Mouse (Mus musculus) CH12.LX (cell line): Measurements from ENCODE around the gene Maats1. TPM values are rescaled to one million over a fixed set of nuclear protein-coding genes. Genes with fewer than 3 reads are reported as not detected.

Experiments used
- DNase-seq: peaks from one replicate; pipeline ENCODE4 v3.0.0-alpha.2; 2013; ENCODE audit errors: extremely low read depth
- H3K27ac ChIP-seq: 2 replicates; pipeline ENCODE4 v1.5.1; 2012; ENCODE audit warnings: low read depth, mild to moderate bottlenecking, control low read depth, moderate library complexity; ENCODE audit not compliant: insufficient read depth
- H3K27me3 ChIP-seq: replicated peaks from 2 replicates; pipeline ENCODE3; 2012; ENCODE audit warnings: inconsistent platforms
- H3K36me3 ChIP-seq, 2 experiments: replicated peaks in 1 of 2; 2 replicates each; pipeline versions ENCODE3 to v1.6.1; 2012; ENCODE audit warnings: inconsistent platforms in 1 of 2, low read length in 1 of 2, mild to moderate bottlenecking in 1 of 2, mixed read lengths in 1 of 2, moderate library complexity in 1 of 2; ENCODE audit not compliant: control insufficient read depth in 1 of 2, insufficient read depth in 1 of 2
- H3K4me1 ChIP-seq, 2 experiments: 2 replicates each; pipeline ENCODE4 v1.6.1; 2012; ENCODE audit warnings: inconsistent platforms in 1 of 2, moderate library complexity in 1 of 2; ENCODE audit not compliant: insufficient read depth in 2 of 2, control insufficient read depth in 1 of 2
- H3K4me2 ChIP-seq: 2 replicates; pipeline ENCODE4 v1.6.1; 2012; ENCODE audit warnings: low read depth, mild to moderate bottlenecking, control low read depth; ENCODE audit not compliant: poor library complexity, insufficient read depth, severe bottlenecking
- H3K4me3 ChIP-seq, 3 experiments: fragments of 150-350 bp in 1 of 3; sonication (generic) in 1 of 3; replicated peaks in 1 of 3; 2 replicates each; pipeline versions ENCODE3 to v1.5.1; 2011 to 2012; ENCODE audit warnings: low read depth in 2 of 3, low read length in 2 of 3, mild to moderate bottlenecking in 2 of 3, moderate library complexity in 2 of 3, control low read depth in 1 of 3, improper control_type of control experiment in 1 of 3, inconsistent platforms in 1 of 3, mixed read lengths in 1 of 3; ENCODE audit not compliant: poor library complexity in 1 of 3
- H3K79me2 ChIP-seq: replicated peaks from 2 replicates; pipeline ENCODE4 v1.6.1; 2012; ENCODE audit warnings: mild to moderate bottlenecking, moderate library complexity; ENCODE audit not compliant: control insufficient read depth, poor library complexity, insufficient read depth, severe bottlenecking; ENCODE audit errors: extremely low read depth
- H3K9ac ChIP-seq: 2 replicates; pipeline ENCODE4 v1.6.1; 2012; ENCODE audit warnings: low read depth, mild to moderate bottlenecking, control low read depth, moderate library complexity; ENCODE audit not compliant: insufficient read depth
- H3K9me3 ChIP-seq: replicated peaks from 2 replicates; pipeline ENCODE3; 2012; ENCODE audit warnings: low read length, inconsistent platforms, mixed read lengths
- BHLHE40 ChIP-seq: IDR thresholded peaks from 2 replicates; pipeline ENCODE4 v1.6.1; 2011; ENCODE audit warnings: mild to moderate bottlenecking, low read depth, low read length, improper control_type of control experiment
- CHD1 ChIP-seq: IDR thresholded peaks from 2 replicates; pipeline ENCODE4 v1.6.1; 2012; ENCODE audit warnings: low read depth, low read length, improper control_type of control experiment, inconsistent platforms
- CHD2 ChIP-seq: IDR thresholded peaks from 2 replicates; pipeline ENCODE4 v1.6.1; 2011; ENCODE audit warnings: low read length, improper control_type of control experiment
- CTCF ChIP-seq, 2 experiments: IDR thresholded peaks in 1 of 2; conservative IDR thresholded peaks in 1 of 2; 2 replicates each; pipeline ENCODE4 v1.5.1; 2011 to 2012; ENCODE audit warnings: low read depth in 2 of 2, low read length in 2 of 2, improper control_type of control experiment in 1 of 2, inconsistent platforms in 1 of 2, mild to moderate bottlenecking in 1 of 2, moderate library complexity in 1 of 2
- E2F4 ChIP-seq: IDR thresholded peaks from 2 replicates; pipeline ENCODE4 v1.6.1; 2011; ENCODE audit warnings: low read depth, low read length, improper control_type of control experiment; ENCODE audit not compliant: insufficient replicate concordance
- ELF1 ChIP-seq: IDR thresholded peaks from 2 replicates; pipeline ENCODE4 v1.6.1; 2014; ENCODE audit warnings: low read depth, mild to moderate bottlenecking, inconsistent platforms, low read length, improper control_type of control experiment
- EP300 ChIP-seq: IDR thresholded peaks from 2 replicates; pipeline ENCODE4 v1.6.1; 2011; ENCODE audit warnings: low read length, improper control_type of control experiment
- ETS1 ChIP-seq: conservative IDR thresholded peaks from 2 replicates; pipeline ENCODE4 v1.6.1; 2012; ENCODE audit warnings: low read depth, mild to moderate bottlenecking, inconsistent platforms, low read length, improper control_type of control experiment, moderate library complexity
- GABPA ChIP-seq: IDR thresholded peaks from 2 replicates; pipeline ENCODE4 v1.6.1; 2012; ENCODE audit warnings: low read depth, low read length, improper control_type of control experiment, inconsistent platforms; ENCODE audit not compliant: insufficient replicate concordance
- HCFC1 ChIP-seq: IDR thresholded peaks from 2 replicates; pipeline ENCODE4 v1.6.1; 2012; ENCODE audit warnings: low read depth, mild to moderate bottlenecking, inconsistent platforms, low read length, improper control_type of control experiment
- IRF4 ChIP-seq: IDR thresholded peaks from 2 replicates; pipeline ENCODE4 v1.6.1; 2014; ENCODE audit warnings: low read depth, mild to moderate bottlenecking, inconsistent platforms, low read length, improper control_type of control experiment
- JUND ChIP-seq: conservative IDR thresholded peaks from 2 replicates; pipeline ENCODE4 v1.6.1; 2011; ENCODE audit warnings: low read depth, low read length, improper control_type of control experiment
- KAT2A ChIP-seq: IDR thresholded peaks from 2 replicates; pipeline ENCODE4 v1.6.1; 2012; ENCODE audit warnings: low read length, improper control_type of control experiment, inconsistent platforms; ENCODE audit not compliant: insufficient replicate concordance
- MAFK ChIP-seq: IDR thresholded peaks from 2 replicates; pipeline ENCODE4 v1.6.1; 2011; ENCODE audit warnings: low read length, improper control_type of control experiment; ENCODE audit not compliant: insufficient replicate concordance
- MAX ChIP-seq: IDR thresholded peaks from 2 replicates; pipeline ENCODE4 v1.6.1; 2011; ENCODE audit warnings: low read length, improper control_type of control experiment
- MAZ ChIP-seq: IDR thresholded peaks from 2 replicates; pipeline ENCODE4 v1.6.1; 2012; ENCODE audit warnings: low read depth, mild to moderate bottlenecking, inconsistent platforms, low read length, improper control_type of control experiment, moderate library complexity
- MEF2A ChIP-seq: IDR thresholded peaks from 2 replicates; pipeline ENCODE4 v1.6.1; 2014; ENCODE audit warnings: low read depth, mild to moderate bottlenecking, inconsistent platforms, low read length, improper control_type of control experiment, borderline replicate concordance
- MXI1 ChIP-seq: IDR thresholded peaks from 2 replicates; pipeline ENCODE4 v1.6.1; 2011; ENCODE audit warnings: mild to moderate bottlenecking, low read depth, low read length, improper control_type of control experiment
- MYC ChIP-seq: IDR thresholded peaks from 2 replicates; pipeline ENCODE4 v1.6.1; 2011; ENCODE audit warnings: low read depth, mild to moderate bottlenecking, improper control_type of control experiment, low read length
- NELFE ChIP-seq: IDR thresholded peaks from 2 replicates; pipeline ENCODE4 v1.6.1; 2011; ENCODE audit warnings: low read depth, low read length, improper control_type of control experiment
- NRF1 ChIP-seq: IDR thresholded peaks from 2 replicates; pipeline ENCODE4 v1.6.1; 2014; ENCODE audit warnings: low read depth, mild to moderate bottlenecking, inconsistent platforms, low read length, improper control_type of control experiment, moderate library complexity
- POLR2A ChIP-seq: IDR thresholded peaks from 2 replicates; pipeline ENCODE4 v1.6.1; 2011; ENCODE audit warnings: low read depth, mild to moderate bottlenecking, improper control_type of control experiment, low read length
- POLR2AphosphoS2 ChIP-seq: IDR thresholded peaks from 2 replicates; pipeline ENCODE4 v1.6.1; 2011; ENCODE audit warnings: low read depth, low read length, improper control_type of control experiment
- RAD21 ChIP-seq: IDR thresholded peaks from 2 replicates; pipeline ENCODE4 v1.6.1; 2011; ENCODE audit warnings: low read depth, mild to moderate bottlenecking, low read length, improper control_type of control experiment, moderate library complexity
- RCOR1 ChIP-seq: conservative IDR thresholded peaks from 2 replicates; pipeline ENCODE4 v1.6.1; 2012; ENCODE audit warnings: low read depth, mild to moderate bottlenecking, inconsistent platforms, low read length, improper control_type of control experiment
- SIN3A ChIP-seq: IDR thresholded peaks from 2 replicates; pipeline ENCODE4 v1.6.1; 2012; ENCODE audit warnings: low read length, improper control_type of control experiment, inconsistent platforms
- SMC3 ChIP-seq: IDR thresholded peaks from 2 replicates; pipeline ENCODE4 v1.6.1; 2011; ENCODE audit warnings: low read depth, low read length, improper control_type of control experiment
- TBP ChIP-seq: conservative IDR thresholded peaks from 2 replicates; pipeline ENCODE4 v1.6.1; 2011; ENCODE audit warnings: low read depth, low read length, improper control_type of control experiment
- TCF12 ChIP-seq: IDR thresholded peaks from 2 replicates; pipeline ENCODE4 v1.6.1; 2014; ENCODE audit warnings: low read depth, mild to moderate bottlenecking, inconsistent platforms, low read length, improper control_type of control experiment
- UBTF ChIP-seq: IDR thresholded peaks from 2 replicates; pipeline ENCODE4 v1.6.1; 2012; ENCODE audit warnings: low read depth, mild to moderate bottlenecking, inconsistent platforms, low read length, improper control_type of control experiment, moderate library complexity
- USF2 ChIP-seq: conservative IDR thresholded peaks from 2 replicates; pipeline ENCODE4 v1.6.1; 2011; ENCODE audit warnings: low read depth, low read length, improper control_type of control experiment
- ZC3H11A ChIP-seq: IDR thresholded peaks from 2 replicates; pipeline ENCODE4 v1.6.1; 2012; ENCODE audit warnings: low read depth, mild to moderate bottlenecking, inconsistent platforms, low read length, improper control_type of control experiment
- ZMIZ1 ChIP-seq: IDR thresholded peaks from 2 replicates; pipeline ENCODE4 v1.6.1; 2012; ENCODE audit warnings: low read depth, mild to moderate bottlenecking, inconsistent platforms, low read length, improper control_type of control experiment
- ZNF384 ChIP-seq: IDR thresholded peaks from 2 replicates; pipeline ENCODE4 v1.6.1; 2012; ENCODE audit warnings: low read depth, low read length, improper control_type of control experiment, inconsistent platforms
- dilution Hi-C: fragments of 300-500 bp; cut with MboI; formaldehyde crosslinking; loops from 2 replicates; pipeline ENCODE4 v1.14.3; 2020; ENCODE audit warnings: low sequenced_read_pairs; ENCODE audit not compliant: extremely low pct_unique_long_range_greater_than_20kb, extremely low pct_ligation_motif_present
- in situ Hi-C: fragments of 300-500 bp; cut with MboI; formaldehyde crosslinking; loops from 3 replicates; pipeline ENCODE4 v1.14.3; 2019; ENCODE audit warnings: low sequenced_read_pairs, low pct_ligation_motif_present, low pct_unique_long_range_greater_than_20kb, mixed read lengths
- polyA plus RNA-seq: library from polyadenylated mRNA; unstranded; fragments of >175 nt; gene quantifications from 2 replicates; pipeline ENCODE4 v1.2.1, GENCODE M21; 2012; ENCODE audit warnings: low read depth; ENCODE audit not compliant: insufficient read length
- total RNA-seq, 2 experiments: library from RNA; depleted of rRNA; stranded (reverse); fragments of 300-350 nt in 1 of 2; fragments of >200 nt in 1 of 2; gene quantifications; 2 replicates each; pipeline ENCODE4 v1.2.3; 2012 to 2014

Maats1 gene
- total and polyA plus RNA-seq, 3 experiments, result 1.9 to 3.9 (median 2.0) TPM

GRCm38 (mm10) chr16:38350361-38350855, 8.5 kb upstream of the Maats1 start:
- peaks cover 64% of the 10 kb centered on the region for H3K79me2 ChIP-seq
- H3K9me3 ChIP-seq, result no peaks in the 10 kb centered on the region
- TF ChIP-seq CHD1 (no peak), RCOR1 (no peak), NRF1 (0 out of 2 replicates have a peak, but pooled peaks have one; percentile 13), MAFK (0 out of 2 replicates have a peak, but pooled peaks have one; percentile 10), TBP (peak; percentile 84), CHD2 (no peak), MAX (peak; percentile 53; the same call in 1 of the 2 replicates), SMC3 (peak; percentile 4; the same call in 1 of the 2 replicates), MAZ (no peak), POLR2A (peak; percentile 64), USF2 (no peak), MYC (peak; percentile 71; the same call in 1 of the 2 replicates), KAT2A (0 out of 2 replicates have a peak, but pooled peaks have one; percentile 49), GABPA (no peak), TCF12 (peak; percentile 31; the same call in 1 of the 2 replicates), MXI1 (peak; percentile 84), ZMIZ1 (no peak), RAD21 (no peak; the same call in 1 of the 2 replicates), ELF1 (no peak), EP300 (peak; percentile 80), BHLHE40 (peak; percentile 58; the same call in 1 of the 2 replicates), UBTF (no peak), CTCF (conservative IDR thresholded peaks at IDR 0.05 in 1 of 2, IDR thresholded peaks at IDR 0.05 in 1 of 2; ENCODE audit: low read depth in 2 of 2, low read length in 2 of 2) (no peak), ZC3H11A (no peak), SIN3A (peak; percentile 77), ETS1 (peak; percentile 74; the same call in 1 of the 2 replicates), IRF4 (0 out of 2 replicates have a peak, but pooled peaks have one; percentile 19), MEF2A (peak; percentile 45; the same call in 1 of the 2 replicates), HCFC1 (no peak; the same call in 1 of the 2 replicates), JUND (no peak), ZNF384 (0 out of 2 replicates have a peak, but pooled peaks have one; percentile 9), POLR2AphosphoS2 (no peak), NELFE (0 out of 2 replicates have a peak, but pooled peaks have one; percentile 59), E2F4 (no peak)
- TF ChIP-seq, all 38 proteins: peak for 18
- Histone ChIP-seq H3K4me3 (peak overlapping the region; percentile 23 to 45 (median 41)), H3K9ac (peak overlapping the region; percentile 99), H3K4me1 (peaks cover 16 to 57% of the 10 kb centered on the region in 2 experiments), H3K27ac (peak overlapping the region; percentile 93), H3K27me3 (no peaks in the 10 kb centered on the region), H3K4me2 (peak overlapping the region; percentile 39), H3K36me3 (peaks cover 35 to 55% of the 10 kb centered on the region in 2 experiments)
- in situ Hi-C loops, result no loop called here
- dilution Hi-C loops, result no loop called here
- peak; percentile 93 for DNase-seq
